Mouse (Mus musculus) left cerebral cortex, postnatal 4 days (tissue): ENCODE data around the gene Hist3h2ba. TPM values are rescaled to one million over a fixed set of nuclear protein-coding genes. Genes with fewer than 3 reads are reported as not detected.

Experiments used
- DNase-seq: peaks from one replicate; pipeline ENCODE4 v3.0.0-alpha.2; 2022
- intact Hi-C: fragments of 180-260 bp; cut with DNase I; formaldehyde crosslinking; loops from one replicate; pipeline ENCODE4 v1.15.1; 2025
- total RNA-seq, 2 experiments: library from RNA; stranded (reverse); gene quantifications; 2 replicates each; pipeline ENCODE4 v1.2.3; 2021

The Hist3h2ba gene
- total RNA-seq, result 100 to 1,000 TPM; 299 to 314 TPM

DNA sequence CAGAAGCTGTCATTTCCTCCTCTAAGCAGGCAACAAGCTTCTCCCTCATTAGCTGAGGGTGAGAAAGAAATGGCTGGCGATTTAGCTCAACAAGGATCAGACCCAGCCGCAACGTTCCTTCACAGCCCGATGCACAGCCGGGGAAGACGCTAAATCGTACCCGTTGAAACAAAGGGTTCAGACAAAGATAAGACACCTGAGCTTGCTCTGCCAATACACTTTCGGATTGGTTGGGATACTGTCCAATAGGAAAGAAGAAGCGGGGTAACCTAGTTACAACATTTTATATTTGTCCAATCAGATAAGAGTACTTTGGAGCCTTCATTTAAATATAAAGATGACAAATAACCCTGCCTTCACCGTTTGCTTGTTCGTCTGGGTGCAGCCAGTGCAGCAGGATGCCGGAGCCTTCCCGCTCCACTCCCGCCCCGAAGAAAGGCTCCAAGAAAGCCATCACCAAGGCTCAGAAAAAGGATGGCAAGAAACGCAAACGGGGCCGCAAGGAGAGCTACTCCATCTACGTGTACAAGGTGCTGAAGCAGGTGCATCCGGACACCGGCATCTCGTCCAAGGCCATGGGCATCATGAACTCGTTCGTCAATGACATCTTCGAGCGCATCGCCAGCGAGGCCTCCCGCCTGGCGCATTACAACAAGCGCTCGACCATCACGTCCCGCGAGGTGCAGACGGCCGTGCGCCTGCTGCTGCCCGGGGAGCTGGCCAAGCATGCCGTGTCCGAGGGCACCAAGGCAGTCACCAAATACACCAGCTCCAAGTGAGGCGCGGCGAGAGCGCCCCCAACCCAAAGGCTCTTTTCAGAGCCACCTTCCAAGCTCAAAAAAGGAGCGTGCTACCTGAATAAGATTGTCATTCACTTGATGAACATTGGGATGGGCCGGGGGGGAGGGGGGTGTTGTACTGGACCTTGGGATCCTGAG is at the start of gene Hist3h2ba:
Gene Hist3h2ba, plus strand, starts transcription at position 379 of the 938 bp plus-strand sequence.
- peak; percentile 74 for DNase-seq
- intact Hi-C loops, result no loop called here

DNA sequence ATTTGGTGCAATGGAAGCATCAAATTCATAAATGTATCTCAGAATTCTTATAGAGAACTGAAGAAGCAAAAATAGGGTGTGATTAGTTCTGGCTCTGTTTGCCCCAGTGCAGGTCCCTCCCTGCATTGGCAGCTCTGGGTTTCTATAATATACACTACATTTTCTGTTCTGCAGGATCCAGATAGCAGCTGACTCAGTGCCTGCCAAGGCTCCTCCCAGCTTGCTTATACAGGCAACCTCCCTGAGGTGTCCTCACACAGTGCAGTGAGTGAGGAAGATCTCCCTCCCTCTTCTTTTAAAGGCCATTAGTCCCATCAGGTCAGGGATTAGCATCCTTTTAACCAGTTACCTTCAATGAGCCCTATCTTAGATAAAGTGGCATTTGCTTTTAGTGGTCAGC is 47.6 kb upstream of the Hist3h2ba start:
- intact Hi-C loops, result no loop called here
- DNase-seq, result no peak

DNA sequence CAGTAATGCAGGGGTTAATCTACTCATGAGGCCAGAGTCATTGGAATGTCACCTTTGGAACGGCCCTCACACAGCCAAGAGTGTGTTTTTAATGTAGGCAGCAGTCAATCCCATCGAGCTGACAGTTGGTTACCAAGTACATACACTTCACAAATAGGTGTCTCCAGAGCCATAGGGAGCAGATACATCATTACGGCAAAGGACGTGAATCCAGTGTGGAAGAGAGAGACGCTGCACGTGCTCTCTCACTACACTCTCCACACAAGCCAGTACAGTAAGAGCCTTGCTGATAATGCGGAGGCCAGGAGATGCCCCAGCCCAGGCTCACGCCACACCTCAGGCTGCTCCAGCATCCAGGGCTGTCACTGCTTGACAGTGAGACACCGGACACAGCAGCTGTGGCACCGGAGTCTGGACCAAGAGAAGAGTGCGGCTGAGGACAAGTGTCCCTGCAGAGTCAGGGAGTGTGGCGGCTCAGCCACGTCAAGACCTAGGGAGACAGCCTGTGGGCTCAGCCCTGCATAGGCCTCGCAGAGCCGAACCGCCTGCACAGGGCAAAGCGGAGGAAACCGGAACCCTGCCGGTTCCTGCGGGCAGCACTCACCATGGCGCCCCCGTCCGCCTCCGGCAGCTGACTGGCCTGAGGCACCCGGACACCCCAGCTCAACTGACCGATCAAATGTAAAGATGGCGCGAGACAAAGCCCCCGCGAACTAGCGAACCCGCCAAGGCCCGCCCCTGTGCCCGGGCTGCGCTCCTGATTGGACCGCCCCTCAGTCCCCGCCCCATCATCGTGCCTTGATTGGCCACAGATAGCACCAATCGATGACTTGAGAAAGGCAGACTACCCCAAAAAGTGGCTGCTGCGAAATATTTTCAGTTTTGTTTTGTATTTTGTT is 45.0 kb upstream of the Hist3h2ba start, which contains the start of gene Zfp39:
Gene Zfp39, minus strand, starts transcription at position 715 of the 899 bp plus-strand sequence.
- DNase-seq, result peak; percentile 96
- intact Hi-C loops, result no loop called here

DNA sequence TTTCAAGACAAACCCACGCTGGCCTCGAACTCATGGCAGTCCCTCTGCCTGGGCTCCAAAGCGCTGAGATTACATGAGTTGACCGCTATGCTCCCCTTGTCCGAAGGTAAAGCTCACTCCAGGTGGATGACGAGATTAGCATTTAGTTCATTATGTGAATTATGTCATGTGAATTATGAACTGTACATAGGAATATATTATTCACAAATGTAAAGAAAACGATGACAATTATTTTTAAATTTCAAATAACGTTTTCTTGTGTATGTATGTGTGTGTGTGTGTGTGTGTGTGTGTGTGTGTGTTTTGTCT is 44.4 kb upstream of the Hist3h2ba start:
- intact Hi-C loops, result no loop called here
- DNase-seq, result no peak

DNA sequence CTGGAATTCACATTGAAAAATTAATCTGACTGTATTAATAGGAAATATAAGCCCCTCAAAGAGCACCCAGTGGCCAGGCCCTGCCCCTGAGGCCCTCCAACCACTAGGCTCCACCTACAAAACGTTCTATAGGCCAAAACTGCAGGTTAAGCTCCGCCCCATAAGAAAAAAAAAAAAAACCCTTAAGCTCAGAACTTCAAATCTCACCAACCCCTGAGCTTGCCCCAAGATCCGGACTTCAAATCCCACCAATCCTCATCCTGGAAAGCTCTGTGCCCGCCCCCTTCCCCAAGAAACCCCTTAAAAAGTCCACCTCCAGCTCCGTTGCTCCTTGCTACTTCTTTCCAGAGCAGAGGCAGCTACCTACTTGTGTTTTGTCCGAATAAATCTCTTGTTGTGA is 43.9 kb upstream of the Hist3h2ba start:
- intact Hi-C loops, result no loop called here
- no peak for DNase-seq

DNA sequence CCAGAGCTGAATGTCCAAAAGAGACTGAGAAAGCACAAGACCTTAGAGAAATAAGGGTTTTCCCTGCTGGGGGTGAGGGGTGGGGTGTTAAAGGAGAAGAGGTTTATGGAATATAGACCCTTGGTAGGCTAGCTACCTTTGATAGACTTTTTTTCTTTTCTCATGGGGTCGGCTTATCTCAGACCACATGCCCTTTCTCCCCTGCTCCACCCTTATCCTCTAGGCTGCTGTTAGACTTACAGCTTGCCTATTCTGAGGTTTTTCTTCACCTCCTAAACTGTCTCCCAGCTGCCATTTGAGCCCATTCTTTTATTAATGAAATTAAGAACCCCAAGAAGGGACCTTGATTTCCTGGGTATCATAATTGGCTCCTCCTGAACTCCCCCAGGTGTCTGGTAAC is 34.9 kb upstream of the Hist3h2ba start:
- intact Hi-C loops, result no loop called here

DNA sequence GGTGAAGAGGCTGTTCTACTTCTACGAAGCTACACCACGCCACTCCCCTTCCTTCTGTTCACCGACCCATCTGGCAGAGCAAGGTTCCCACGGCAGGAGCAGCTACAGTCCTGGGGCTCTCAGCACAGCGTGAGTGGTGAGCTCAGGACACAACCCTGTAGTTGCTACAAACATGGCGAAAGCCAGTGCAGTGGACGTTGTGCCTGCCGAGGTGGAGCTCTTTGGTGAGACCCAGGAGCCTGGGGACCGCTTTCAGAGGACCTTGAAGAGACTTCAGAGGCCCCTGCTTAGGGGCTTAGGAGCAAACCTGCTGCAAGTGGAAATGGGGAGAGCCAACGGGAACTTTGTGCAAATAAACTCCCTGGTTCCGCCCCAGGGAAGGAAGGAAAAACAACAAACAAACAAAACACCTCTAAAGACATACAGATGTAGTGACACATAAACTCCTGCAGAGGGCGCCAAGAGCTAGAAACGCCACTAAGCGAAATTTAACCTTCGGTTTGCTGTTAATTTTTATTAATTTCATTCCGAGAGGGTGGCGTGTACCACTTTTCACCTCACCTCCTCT is 34.2 kb upstream of the Hist3h2ba start:
- intact Hi-C loops, result no loop called here

More for the DNA sequence above, 34.9 kb upstream of the Hist3h2ba start:
- DNase-seq, result no peak

DNA sequence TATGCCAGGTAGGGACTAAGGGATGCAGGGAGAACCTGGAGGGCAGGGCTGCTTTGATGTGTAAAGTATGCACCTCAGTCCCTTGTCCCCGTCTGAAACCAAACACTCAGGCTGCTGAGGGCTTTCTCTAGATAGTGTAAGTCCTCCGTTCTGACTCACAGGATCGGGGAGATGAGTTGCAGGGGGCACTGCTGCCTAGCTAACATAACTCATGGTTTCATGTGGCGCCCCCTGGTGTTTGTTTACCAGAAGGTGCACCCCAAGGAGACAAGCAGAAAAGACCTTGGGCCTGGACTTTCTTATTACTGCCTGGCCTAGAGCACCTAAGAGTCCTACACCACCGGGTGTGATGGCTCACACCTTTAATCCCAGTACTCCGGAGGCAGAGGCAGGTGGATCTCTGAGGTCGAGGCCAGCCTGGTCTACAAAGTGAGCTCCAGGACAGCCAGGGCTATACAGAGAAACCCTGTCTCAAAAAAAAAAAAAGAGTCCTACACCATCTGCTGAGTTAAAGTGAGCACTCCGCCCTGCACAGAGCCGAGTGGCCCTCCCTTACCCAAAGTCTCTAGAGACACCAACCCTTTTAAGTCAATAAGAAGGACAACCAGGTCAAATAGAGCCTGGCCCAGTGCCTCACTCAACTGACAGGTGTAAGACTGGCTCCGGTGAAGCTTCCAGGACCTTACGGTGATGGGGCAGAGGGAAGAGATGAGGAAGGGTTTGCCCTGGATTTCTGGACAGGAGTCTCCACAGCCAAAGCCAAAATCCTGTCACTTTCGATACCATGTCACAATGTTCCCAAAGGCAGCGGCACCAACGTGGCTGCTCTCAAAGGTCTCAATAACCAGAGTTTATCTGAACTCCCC is 31.6 kb upstream of the Hist3h2ba start:
- peak; percentile 43 for DNase-seq
- intact Hi-C loops, result no loop called here

More for the DNA sequence above, 34.2 kb upstream of the Hist3h2ba start:
- DNase-seq, result peak; percentile 19

DNA sequence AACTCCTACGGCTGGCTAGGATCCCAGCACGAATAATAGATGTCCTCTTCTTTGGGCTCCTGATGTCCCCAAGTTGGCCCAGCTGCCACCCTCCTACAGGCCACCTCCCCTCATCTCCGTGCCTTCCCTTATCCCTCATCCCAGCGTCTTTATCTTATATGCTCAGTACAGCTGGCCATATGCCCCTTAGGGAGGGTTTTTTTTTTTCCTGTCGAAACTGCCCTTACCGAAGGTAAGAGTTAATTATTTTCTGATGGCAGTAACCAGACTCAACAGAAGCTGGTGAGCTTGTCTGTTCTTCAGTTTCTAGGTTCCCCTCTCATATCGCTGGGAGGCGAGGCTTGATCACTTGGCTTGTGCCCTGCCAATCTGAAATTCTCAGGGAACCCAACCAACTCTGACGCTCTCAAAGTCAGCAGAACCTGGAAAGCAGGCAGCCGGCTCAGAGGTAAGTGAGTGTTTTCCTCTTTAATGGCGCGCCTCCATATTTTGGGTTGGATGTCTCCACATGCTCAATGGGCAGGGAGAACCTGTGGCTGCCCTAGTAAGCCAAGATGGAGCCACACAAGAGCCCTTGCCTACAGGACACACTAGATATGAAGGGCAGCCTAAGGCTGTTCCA is 30.9 kb upstream of the Hist3h2ba start, which contains the start of gene Btnl10:
Gene Btnl10, plus strand, starts transcription at position 164 of the 622 bp plus-strand sequence.
- DNase-seq, result no peak
- intact Hi-C loops, result no loop called here

DNA sequence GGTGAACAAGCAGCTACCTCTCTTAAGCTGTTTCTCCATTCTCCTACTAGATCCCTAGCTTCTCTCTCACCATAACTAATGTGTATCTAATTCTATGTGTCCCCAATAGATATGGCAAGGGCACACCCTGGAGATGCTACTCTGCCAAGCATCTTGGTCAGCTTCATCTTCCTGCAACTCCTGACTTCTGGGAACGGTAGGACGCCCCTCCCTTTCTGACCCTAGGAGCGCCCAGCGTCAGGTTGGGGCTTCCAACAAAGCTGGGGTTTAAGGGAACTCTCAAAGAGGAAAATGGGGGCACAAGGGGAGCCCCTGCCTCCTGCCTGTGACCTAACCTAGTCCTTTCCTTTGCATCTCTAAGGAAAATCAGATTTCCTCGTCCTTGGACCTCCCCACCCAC is 30.0 kb upstream of the Hist3h2ba start:
- intact Hi-C loops, result no loop called here
- no peak for DNase-seq

DNA sequence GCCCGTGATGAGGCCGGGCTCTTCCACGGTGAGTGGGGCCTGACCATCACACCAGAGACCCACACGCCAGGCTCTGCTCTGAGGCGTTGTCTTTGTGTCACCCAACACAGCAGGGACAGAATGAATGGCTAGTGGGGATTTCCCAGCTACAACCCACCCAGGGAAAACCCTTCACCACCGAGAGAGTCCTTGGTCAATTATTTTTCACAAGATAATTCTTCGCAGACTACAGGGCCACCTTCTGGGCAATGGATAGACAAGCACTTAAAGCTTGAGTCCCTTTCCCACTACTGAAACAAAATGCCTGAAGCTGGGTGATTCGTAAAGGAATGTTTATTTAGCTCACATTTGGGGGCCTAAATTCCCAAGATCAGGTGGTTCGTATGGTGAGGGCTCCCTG is 26.3 kb upstream of the Hist3h2ba start:
- no peak for DNase-seq
- intact Hi-C loops, result loop anchor here (10.0 kb wide), 1 partner anchor 372 kb away; the partner anchor contains the start of gene Wnt3a

DNA sequence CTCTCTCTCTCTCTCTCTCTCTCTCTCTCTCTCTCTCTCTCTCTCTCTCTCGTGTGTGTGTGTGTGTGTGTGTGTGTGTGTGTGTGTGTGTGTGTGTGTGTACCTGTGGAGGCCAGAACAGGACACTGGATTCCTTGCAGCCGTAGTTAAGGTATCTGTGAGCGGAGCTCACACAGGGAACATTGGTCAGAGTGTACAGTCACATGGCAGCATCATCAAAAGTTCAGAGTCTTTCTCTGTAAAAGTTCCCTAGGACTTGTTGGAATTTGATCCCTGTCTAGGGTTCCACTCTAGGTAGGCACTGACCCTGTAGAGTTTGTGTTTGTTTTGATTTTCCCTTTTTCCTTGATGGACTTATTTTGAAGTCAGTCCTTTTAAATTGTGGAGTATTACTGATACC is 22.1 kb upstream of the Hist3h2ba start:
- DNase-seq, result no peak
- intact Hi-C loops, result loop anchor here (10.0 kb wide), 1 partner anchor 368 kb away; the partner anchor contains the start of gene Wnt3a

DNA sequence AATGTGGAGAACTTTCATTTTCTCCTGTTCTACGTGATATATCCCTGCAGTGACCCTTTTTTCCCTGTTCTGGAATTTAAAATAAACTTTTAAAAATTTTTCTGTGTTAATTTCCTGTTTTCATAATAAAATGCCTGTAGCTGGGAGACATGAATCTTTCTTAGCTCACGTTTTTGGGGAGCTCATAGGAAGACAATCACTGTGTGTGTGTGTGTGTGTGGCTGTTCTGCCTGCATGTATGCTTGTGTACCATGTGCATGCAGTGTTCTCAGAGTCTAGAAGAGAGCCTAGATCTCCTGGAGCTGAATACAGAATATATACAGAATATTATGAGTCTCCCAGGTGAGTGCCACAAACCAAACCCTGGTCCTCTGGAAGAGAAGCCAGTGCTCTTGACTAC is 21.7 kb upstream of the Hist3h2ba start:
- DNase-seq, result no peak
- intact Hi-C loops, result loop anchor here (10.0 kb wide), 1 partner anchor 368 kb away; the partner anchor contains the start of gene Wnt3a

DNA sequence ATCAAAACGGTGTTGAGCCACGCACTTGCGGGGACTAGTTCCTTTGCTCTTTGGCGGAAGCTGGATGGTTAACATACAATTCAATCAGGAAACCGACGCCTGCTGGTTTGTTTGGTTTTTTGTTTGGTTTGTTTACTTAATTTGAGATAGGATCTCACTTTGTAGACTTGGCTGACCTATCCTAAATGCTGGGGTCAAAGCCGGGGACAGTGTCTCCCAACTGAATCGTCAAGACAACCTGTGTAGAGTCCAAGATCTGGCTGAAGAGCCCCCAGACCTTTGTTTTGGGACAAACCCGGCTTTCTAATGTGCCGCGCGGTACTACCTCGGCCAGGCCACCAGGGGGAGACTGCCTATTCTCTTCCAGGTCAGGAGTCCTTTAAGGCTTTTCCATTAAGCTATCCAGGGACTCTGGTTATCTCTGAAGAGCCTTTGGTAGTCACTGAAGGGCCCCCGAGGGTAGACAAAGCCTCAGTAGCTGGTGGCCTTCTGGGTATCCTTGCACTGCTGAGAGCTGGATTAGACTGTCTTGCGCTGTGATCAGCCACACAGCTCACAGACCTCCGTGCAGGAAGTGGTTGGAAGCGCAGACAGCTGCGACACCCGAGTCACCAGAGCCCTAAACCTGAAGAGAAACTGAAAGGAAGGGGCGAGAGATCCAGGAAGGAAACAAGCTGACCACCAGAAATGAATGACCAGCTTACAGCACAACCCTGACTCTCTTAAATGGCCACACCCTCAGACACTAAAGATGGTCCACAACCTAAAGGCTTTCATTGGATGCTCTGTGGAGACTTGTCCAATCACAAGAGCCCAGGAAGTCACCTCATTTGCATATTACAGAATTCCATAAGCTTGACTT is 20.7 kb upstream of the Hist3h2ba start:
- peak; percentile 64 for DNase-seq
- intact Hi-C loops, result loop anchor here (10.0 kb wide), 1 partner anchor 367 kb away; the partner anchor contains the start of gene Wnt3a

DNA sequence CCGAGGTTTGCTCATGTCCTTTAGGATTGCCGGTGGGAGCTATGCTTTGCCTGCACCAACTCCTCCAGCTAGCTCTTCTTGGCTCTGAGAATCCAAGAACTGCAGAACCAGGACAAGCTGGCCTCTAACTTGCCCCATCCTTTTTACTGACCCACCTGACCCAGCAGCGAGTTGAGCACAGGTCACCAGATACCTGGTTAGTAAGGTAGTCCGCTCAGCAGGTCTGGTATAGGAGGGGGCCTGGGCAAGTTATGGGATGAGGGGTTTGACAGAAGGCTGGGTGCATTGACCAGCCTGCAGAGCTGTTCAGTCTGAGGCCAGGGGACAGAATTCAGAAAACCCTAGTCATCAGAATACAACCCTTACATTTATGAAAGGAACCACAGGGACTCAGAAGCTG is 19.7 kb upstream of the Hist3h2ba start:
- intact Hi-C loops, result loop anchor here (10.0 kb wide), 1 partner anchor 366 kb away; the partner anchor contains the start of gene Wnt3a
- no peak for DNase-seq

DNA sequence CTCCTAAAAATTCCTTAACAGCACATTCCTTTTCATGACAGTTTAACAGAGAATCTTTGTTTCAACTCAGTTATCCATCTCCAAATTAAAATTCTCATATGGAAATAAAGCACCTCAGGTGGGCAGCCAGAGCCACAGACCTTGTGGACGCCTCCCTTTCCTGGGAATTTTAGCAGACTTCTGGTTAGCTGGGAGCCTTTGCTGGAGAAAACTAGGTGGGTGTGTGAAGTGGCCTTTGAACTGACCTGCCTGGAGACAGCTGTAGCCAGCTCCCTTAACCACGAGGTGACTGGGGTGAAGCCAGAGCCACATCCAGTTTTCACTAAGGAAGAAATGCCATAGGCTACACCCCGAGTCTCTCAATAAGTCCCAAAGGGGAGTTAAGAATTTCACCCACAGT is 19.1 kb upstream of the Hist3h2ba start:
- intact Hi-C loops, result loop anchor here (10.0 kb wide), 1 partner anchor 365 kb away; the partner anchor contains the start of gene Wnt3a
- DNase-seq, result no peak

DNA sequence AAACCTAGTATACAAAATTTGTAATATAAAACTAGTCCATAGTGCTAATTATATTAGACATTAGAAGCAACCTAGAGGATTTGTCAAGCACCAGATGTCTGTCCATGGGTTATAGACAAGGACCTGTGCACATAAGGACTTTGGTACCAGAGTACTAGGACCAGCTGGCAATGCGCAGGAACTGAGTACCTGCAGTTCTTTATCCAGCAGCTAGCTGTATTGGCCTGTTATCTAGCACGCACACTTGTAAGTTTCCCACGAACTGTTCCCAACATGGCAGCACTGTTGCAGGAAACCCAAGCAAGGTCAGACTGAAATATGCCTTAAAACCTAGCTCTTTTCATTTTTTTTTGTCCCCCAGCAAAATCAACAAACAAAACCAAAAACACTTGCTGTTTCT is 18.5 kb upstream of the Hist3h2ba start:
- intact Hi-C loops, result no loop called here
- DNase-seq, result no peak

DNA sequence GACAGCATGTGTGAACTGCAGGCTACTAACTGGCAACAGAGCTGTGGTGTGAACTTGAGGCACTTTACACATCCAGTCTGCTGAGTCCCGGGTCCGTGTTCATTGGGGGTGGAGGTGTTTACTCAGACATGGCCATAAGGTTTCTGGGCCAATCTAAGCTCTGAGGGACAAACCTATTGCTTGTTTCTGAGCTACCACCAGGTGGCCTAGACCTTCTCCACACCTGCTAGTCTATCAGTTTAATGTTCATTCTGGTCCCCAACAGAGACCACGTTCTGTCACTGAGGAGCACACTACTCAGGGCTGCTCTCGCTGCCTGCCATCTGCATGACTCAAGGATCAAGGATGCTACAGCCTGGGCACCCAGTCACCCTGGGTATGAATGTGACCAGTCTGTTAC is 17.1 kb upstream of the Hist3h2ba start:
- DNase-seq, result no peak
- intact Hi-C loops, result no loop called here
